Mouse (Mus musculus) G1E (cell line): Measurements from ENCODE around the gene Akap11. TPM values are rescaled to one million over a fixed set of nuclear protein-coding genes. Genes with fewer than 3 reads are reported as not detected.
"Not testable (repeated sequence)": the region's sequence is repeated elsewhere in the genome, so short reads cannot be mapped to it uniquely, and the experiment has no call there.

Experiments used
- ATAC-seq: 2 replicates; pipeline ENCODE4 v1.8.0; 2016; ENCODE audit warnings: mild to moderate bottlenecking; ENCODE audit not compliant: insufficient number of reproducible peaks, poor library complexity, low FRiP score, severe bottlenecking; ENCODE audit errors: extremely low read depth
- DNase-seq: peaks from one replicate; pipeline ENCODE4 v3.0.0; 2012; ENCODE audit warnings: low spot score
- H3K27me3 ChIP-seq: 2 replicates; pipeline ENCODE4 v1.6.1; 2012; ENCODE audit warnings: mild to moderate bottlenecking, low read length, inconsistent platforms; ENCODE audit not compliant: insufficient read depth
- H3K36me3 ChIP-seq: replicated peaks from 2 replicates; pipeline ENCODE3; 2012; ENCODE audit warnings: mild to moderate bottlenecking, inconsistent platforms
- H3K4me1 ChIP-seq: 2 replicates; pipeline ENCODE4 v1.6.1; 2012; ENCODE audit warnings: low read depth, low read length, inconsistent platforms, mixed read lengths; ENCODE audit not compliant: insufficient read depth
- H3K4me3 ChIP-seq: 2 replicates; pipeline ENCODE4 v1.5.1; 2012; ENCODE audit warnings: low read depth, mild to moderate bottlenecking, inconsistent platforms, low read length, moderate library complexity, mixed read lengths
- H3K9me3 ChIP-seq: replicated peaks from 2 replicates; pipeline ENCODE4 v1.6.1; 2012; ENCODE audit warnings: inconsistent platforms
- CTCF ChIP-seq: IDR thresholded peaks from 2 replicates; pipeline ENCODE4 v1.5.1; 2012; ENCODE audit warnings: low read depth, low read length, inconsistent platforms, mixed read lengths
- GATA1 ChIP-seq: IDR thresholded peaks from 2 replicates; pipeline ENCODE4 v1.6.1; 2012; ENCODE audit warnings: borderline replicate concordance, low read length, inconsistent platforms, mixed read lengths
- GATA2 ChIP-seq: IDR thresholded peaks from 2 replicates; pipeline ENCODE4 v1.6.1; 2012; ENCODE audit warnings: low read depth, low read length, inconsistent platforms, borderline replicate concordance
- POLR2AphosphoS5 ChIP-seq: IDR thresholded peaks from 2 replicates; pipeline ENCODE4 v1.6.1; 2012; ENCODE audit warnings: low read depth, low read length, inconsistent platforms; ENCODE audit not compliant: insufficient replicate concordance
- TAL1 ChIP-seq: conservative IDR thresholded peaks from 2 replicates; pipeline ENCODE4 v1.6.1; 2012; ENCODE audit warnings: low read depth, low read length, inconsistent platforms, mixed read lengths
- polyA plus RNA-seq: library from polyadenylated mRNA; stranded (reverse); fragments of >175 nt; gene quantifications from 2 replicates; pipeline ENCODE4 v1.2.3, GENCODE M21; 2012
- total RNA-seq, 2 experiments: library from RNA; stranded (forward) in 1 of 2; stranded (reverse) in 1 of 2; fragments of 200-1000 nt in 1 of 2; fragments of >200 nt in 1 of 2; fragmentation: Nextera tagmentation in 1 of 2; gene quantifications; 2 replicates each; pipeline ENCODE4 v1.2.3; 2014 to 2017

Gene Akap11
- total and polyA plus RNA-seq, 3 experiments = 0.35 to 25.6 (median 22.3) TPM

DNA sequence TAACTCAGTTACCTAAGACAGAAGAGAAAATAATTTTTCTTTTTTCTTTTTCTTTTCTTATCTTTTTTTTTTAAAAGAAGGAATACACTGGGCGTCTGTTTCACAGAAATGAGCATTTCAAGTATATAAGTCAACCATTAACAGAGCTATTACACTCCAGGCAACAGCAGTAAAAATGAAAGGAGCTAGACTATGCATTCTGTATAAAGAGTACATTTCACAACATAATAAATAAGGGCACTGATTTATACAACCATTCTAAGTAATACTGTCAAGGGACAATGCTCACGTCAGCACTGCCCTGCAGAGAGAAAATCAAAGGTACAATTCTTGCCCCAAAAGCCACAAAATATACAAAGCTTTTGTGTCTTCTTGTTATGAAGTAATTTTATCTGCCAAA, 27.7 kb upstream of the Akap11 start:
- TF ChIP-seq TAL1 = no peak
- no peak for TF ChIP-seq POLR2AphosphoS5
- TF ChIP-seq GATA1 = no peak
- TF ChIP-seq CTCF = no peak
- TF ChIP-seq GATA2 = no peak
- Histone ChIP-seq H3K9me3 (peaks cover 10% of the 10 kb centered on the region), H3K4me1 (no peaks in the 10 kb centered on the region), H3K4me3 (no peak overlapping the region), H3K27me3 (no peaks in the 10 kb centered on the region), H3K36me3 (no peaks in the 10 kb centered on the region)
- DNase-seq (no peak), ATAC-seq (no peak)

- TF ChIP-seq CTCF (no peak), TAL1 (no peak), GATA2 (no peak), GATA1 (no peak), POLR2AphosphoS5 (no peak)
- Histone ChIP-seq H3K9me3 (peaks cover 8% of the 10 kb centered on the region), H3K4me3 (no peak overlapping the region), H3K27me3 (no peaks in the 10 kb centered on the region), H3K36me3 (no peaks in the 10 kb centered on the region), H3K4me1 (no peaks in the 10 kb centered on the region)
- DNase-seq = no peak
- ATAC-seq = no peak
These were observed 26.6 kb upstream of the Akap11 start for GRCm38 (mm10) chr14:78563211-78563610.

- H3K27me3 ChIP-seq = no peaks in the 10 kb centered on the region
- H3K36me3 ChIP-seq = no peaks in the 10 kb centered on the region
- no peak for ATAC-seq
- H3K4me3 ChIP-seq = no peak overlapping the region
- no peak for DNase-seq
- H3K9me3 ChIP-seq = peaks cover 5% of the 10 kb centered on the region
- H3K4me1 ChIP-seq = no peaks in the 10 kb centered on the region
- TF ChIP-seq GATA1 = no peak
- no peak for TF ChIP-seq GATA2
- TF ChIP-seq POLR2AphosphoS5 = no peak
- TF ChIP-seq TAL1 = no peak
- TF ChIP-seq CTCF = no peak
These were observed 25.5 kb upstream of the Akap11 start for GRCm38 (mm10) chr14:78562121-78562520.

DNA sequence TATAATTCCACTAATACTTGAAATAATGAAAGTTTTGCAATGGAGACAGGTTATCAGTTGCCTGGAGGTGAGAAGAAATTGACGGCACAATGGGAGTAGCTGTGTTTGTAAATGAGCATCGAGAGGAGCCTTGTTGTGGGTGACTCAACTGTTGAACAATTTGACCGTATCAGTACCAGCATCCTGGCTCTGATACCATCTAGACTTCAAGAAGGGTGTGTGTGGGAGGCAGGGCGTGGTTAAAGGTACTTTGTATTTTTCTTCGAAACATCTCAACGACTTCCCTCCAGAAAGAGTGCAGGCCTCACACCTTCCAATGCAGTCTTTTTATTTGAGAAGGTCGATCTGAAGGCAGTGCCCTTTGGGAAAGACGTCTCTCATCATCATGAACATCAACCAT, 22.4 kb upstream of the Akap11 start:
- H3K4me1 ChIP-seq = no peaks in the 10 kb centered on the region
- H3K36me3 ChIP-seq = no peaks in the 10 kb centered on the region
- ATAC-seq (no peak), DNase-seq (no peak)
- H3K9me3 ChIP-seq = peaks cover 7% of the 10 kb centered on the region
- H3K4me3 ChIP-seq = no peak overlapping the region
- no peaks in the 10 kb centered on the region for H3K27me3 ChIP-seq
- TF ChIP-seq GATA2 (no peak), POLR2AphosphoS5 (no peak), TAL1 (no peak), GATA1 (no peak), CTCF (no peak)

DNA sequence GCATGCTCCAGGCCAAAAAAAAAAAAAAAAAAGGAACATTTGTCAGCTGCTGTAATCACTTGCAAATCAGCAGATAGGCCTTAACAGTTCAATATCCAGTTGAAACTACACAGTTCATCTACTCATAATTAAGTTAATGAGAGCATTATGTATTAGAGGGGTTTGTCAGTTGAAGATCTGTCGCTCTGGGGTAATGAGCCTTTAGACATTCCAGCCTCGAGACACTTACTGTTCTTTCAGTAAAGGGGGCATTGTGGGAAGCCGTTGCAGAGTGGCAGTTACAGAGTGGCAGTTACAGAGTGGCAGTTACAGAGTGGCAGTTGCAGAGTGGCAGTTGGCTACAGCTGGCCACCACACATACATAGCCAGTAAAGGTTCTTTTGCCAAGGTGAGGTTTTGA, 18.2 kb upstream of the Akap11 start:
- not testable (repeated sequence) for H3K27me3 ChIP-seq, H3K4me1 ChIP-seq, H3K4me3 ChIP-seq, DNase-seq, H3K36me3 ChIP-seq, ATAC-seq
- H3K9me3 ChIP-seq = peaks cover 13% of the 10 kb centered on the region

DNA sequence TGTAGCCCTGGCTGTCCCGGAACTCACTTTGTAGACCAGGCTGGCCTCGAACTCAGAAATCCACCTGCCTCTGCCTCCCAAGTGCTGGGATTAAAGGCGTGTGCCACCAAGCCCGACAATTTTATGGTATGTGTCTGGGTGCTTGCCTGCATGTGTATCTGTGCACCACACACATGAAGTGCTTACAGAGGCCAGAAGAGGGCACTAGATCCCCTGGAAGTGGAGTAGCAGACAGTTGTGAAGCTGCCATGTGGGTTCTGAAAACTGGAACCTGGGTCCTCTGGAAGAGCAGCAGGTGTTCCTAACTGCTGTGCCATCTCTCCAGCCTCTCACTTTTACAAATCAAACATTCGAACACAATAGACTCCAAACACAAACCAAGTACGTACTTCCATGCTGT, 17.1 kb upstream of the Akap11 start:
- ATAC-seq = no peak
- H3K4me3 ChIP-seq = no peak overlapping the region
- no peaks in the 10 kb centered on the region for H3K36me3 ChIP-seq
- TF ChIP-seq CTCF = no peak
- TF ChIP-seq TAL1 = no peak
- no peak for TF ChIP-seq GATA1
- no peak for TF ChIP-seq POLR2AphosphoS5
- no peak for TF ChIP-seq GATA2
- peaks cover 19% of the 10 kb centered on the region for H3K9me3 ChIP-seq
- no peaks in the 10 kb centered on the region for H3K27me3 ChIP-seq
- DNase-seq = no peak
- H3K4me1 ChIP-seq = no peaks in the 10 kb centered on the region

- no peaks in the 10 kb centered on the region for H3K4me1 ChIP-seq
- no peaks in the 10 kb centered on the region for H3K27me3 ChIP-seq
- no peak overlapping the region for H3K4me3 ChIP-seq
- no peak for TF ChIP-seq GATA2
- no peak for TF ChIP-seq GATA1
- TF ChIP-seq CTCF = no peak
- no peak for TF ChIP-seq TAL1
- no peak for TF ChIP-seq POLR2AphosphoS5
- no peak for ATAC-seq
- no peak for DNase-seq
- no peaks in the 10 kb centered on the region for H3K36me3 ChIP-seq
- H3K9me3 ChIP-seq = peaks cover 15% of the 10 kb centered on the region
These were observed 12.2 kb upstream of the Akap11 start for GRCm38 (mm10) chr14:78548807-78549206.
